In genomic region chr11:112998777-112999583, GRCm38 (mm10) we compare ENCODE assay signal across 24 mouse cellular contexts.
DNase-seq lines count a peak whose midpoint lies in the region; ATAC-seq and TF ChIP-seq lines count a peak whose summit lies in the region.
"Had no signal": no experiment of that assay in that cellular context is flagged by ENCODE, and none has a peak within 500 bp of the region (broad histone marks: within the 10 kb centered on the region; RNA-seq: fewer than 3 reads in every experiment).

No protein-coding gene starts in this region.

- peak overlapping the region; percentile 47 for H3K27ac ChIP-seq in hindbrain, embryonic 10.5 days
- H3K27ac ChIP-seq in hindbrain, embryonic 11.5 days (ENCODE audit: low read depth, low read length): no peak overlapping the region
- H3K27ac ChIP-seq in kidney, postnatal 0 days: no peak overlapping the region
- no peak overlapping the region for H3K27ac ChIP-seq in ES-E14 (ENCODE audit: insufficient read depth, low read depth, low read length, poor library complexity, severe bottlenecking)
- H3K27ac ChIP-seq in embryonic facial prominence, embryonic 10.5 days (replicated peaks): peak overlapping the region; percentile 54; the same call in 1 of the 2 replicates
- H3K27ac ChIP-seq: heart, embryonic 15.5 days; left cerebral cortex, adult 2 months; limb, embryonic 10.5 days; liver, embryonic 15.5 days; midbrain, embryonic 10.5 days; neural tube, embryonic 15.5 days had no signal

- DNase-seq in hindbrain, embryonic 10.5 days (ENCODE audit: low spot score): no peak
- DNase-seq in hindbrain, embryonic 11.5 days (ENCODE audit: low spot score): no peak
- no peak for DNase-seq in kidney, postnatal 0 days (ENCODE audit: low spot score)
- DNase-seq in kidney, postnatal 14 days: no peak
- DNase-seq in ES-E14 (ENCODE audit: low read depth, low spot score): peak; percentile 11
- DNase-seq in embryonic facial prominence, embryonic 10.5 days (ENCODE audit: low spot score): no peak
- DNase-seq: adrenal gland, adult 2 months; cerebellum, adult 11 months; cerebellum, adult 9-11 months; gastrocnemius, postnatal 36 days; heart, postnatal 4 days; liver; thymus, adult 18-20 months; thymus, postnatal 36 days had no signal

- H3K4me1 ChIP-seq in hindbrain, embryonic 10.5 days (replicated peaks): peaks cover 15% of the 10 kb centered on the region
- H3K4me1 ChIP-seq in hindbrain, embryonic 11.5 days (replicated peaks; ENCODE audit: control insufficient read depth, insufficient read depth, low read length): no peaks in the 10 kb centered on the region
- no peaks in the 10 kb centered on the region for H3K4me1 ChIP-seq in kidney, postnatal 0 days (replicated peaks; ENCODE audit: insufficient read depth, low read length)
- no peaks in the 10 kb centered on the region; a peak in 1 of 4 replicates for H3K4me1 ChIP-seq in ES-E14 (ENCODE audit: control insufficient read depth in 2 of 2, insufficient read depth in 2 of 2, low read length in 2 of 2, poor library complexity in 1 of 2)
- peaks cover 30% of the 10 kb centered on the region for H3K4me1 ChIP-seq in embryonic facial prominence, embryonic 10.5 days
- H3K4me1 ChIP-seq: heart, embryonic 15.5 days; liver, embryonic 15.5 days; neural tube, embryonic 15.5 days had no signal

- H3K4me2 ChIP-seq in hindbrain, embryonic 11.5 days (replicated peaks; ENCODE audit: low read depth, low read length): no peak overlapping the region
- H3K4me2 ChIP-seq in kidney, postnatal 0 days (ENCODE audit: low read length): no peak overlapping the region
- H3K4me2 ChIP-seq: heart, embryonic 15.5 days; liver, embryonic 15.5 days; neural tube, embryonic 15.5 days had no signal

- TF ChIP-seq CTCF in kidney, postnatal 0 days (IDR thresholded peaks at IDR 0.05; ENCODE audit: low read depth): peak; percentile 24; the same call in 1 of the 2 replicates

- no peaks in the 10 kb centered on the region for H3K9me3 ChIP-seq in hindbrain, embryonic 10.5 days
- no peaks in the 10 kb centered on the region for H3K9me3 ChIP-seq in hindbrain, embryonic 11.5 days (ENCODE audit: control insufficient read depth, low read length)
- no peaks in the 10 kb centered on the region for H3K9me3 ChIP-seq in kidney, postnatal 0 days (replicated peaks; ENCODE audit: low read length)
- H3K9me3 ChIP-seq in ES-E14 (ENCODE audit: control insufficient read depth, insufficient read depth, low read depth, low read length): no peaks in the 10 kb centered on the region
- no peaks in the 10 kb centered on the region for H3K9me3 ChIP-seq in embryonic facial prominence, embryonic 10.5 days
- H3K9me3 ChIP-seq: heart, embryonic 15.5 days; limb, embryonic 10.5 days; liver, embryonic 15.5 days; midbrain, embryonic 10.5 days; neural tube, embryonic 15.5 days had no signal

- H3K9ac ChIP-seq in hindbrain, embryonic 11.5 days (ENCODE audit: low read depth, low read length): no peak overlapping the region
- H3K9ac ChIP-seq in kidney, postnatal 0 days (ENCODE audit: low read depth, low read length): no peak overlapping the region
- H3K9ac ChIP-seq in ES-E14 (ENCODE audit: insufficient read depth, low read depth, low read length, poor library complexity, severe bottlenecking): no peak overlapping the region
- H3K9ac ChIP-seq: heart, embryonic 15.5 days; liver, embryonic 15.5 days; neural tube, embryonic 15.5 days had no signal

- H3K4me3 ChIP-seq in hindbrain, embryonic 10.5 days: no peak overlapping the region
- H3K4me3 ChIP-seq in hindbrain, embryonic 11.5 days (ENCODE audit: low read depth, low read length): no peak overlapping the region
- H3K4me3 ChIP-seq in kidney, postnatal 0 days (replicated peaks; ENCODE audit: low read depth, low read length): no peak overlapping the region
- no peak overlapping the region for H3K4me3 ChIP-seq in ES-E14 (ENCODE audit: insufficient read depth in 1 of 2, low read depth in 1 of 2, low read length in 2 of 2, poor library complexity in 1 of 2, severe bottlenecking in 1 of 2)
- H3K4me3 ChIP-seq in embryonic facial prominence, embryonic 10.5 days: no peak overlapping the region
- H3K4me3 ChIP-seq: heart, embryonic 15.5 days; left cerebral cortex, adult 2 months; limb, embryonic 10.5 days; liver, embryonic 15.5 days; midbrain, embryonic 10.5 days; neural tube, embryonic 15.5 days had no signal

- H3K27me3 ChIP-seq in hindbrain, embryonic 10.5 days (ENCODE audit: insufficient read depth, poor library complexity, severe bottlenecking): peaks cover 13% of the 10 kb centered on the region
- no peaks in the 10 kb centered on the region for H3K27me3 ChIP-seq in hindbrain, embryonic 11.5 days (ENCODE audit: control insufficient read depth, insufficient read depth, low read length)
- no peaks in the 10 kb centered on the region for H3K27me3 ChIP-seq in kidney, postnatal 0 days (ENCODE audit: insufficient read depth, low read length)
- H3K27me3 ChIP-seq in embryonic facial prominence, embryonic 10.5 days (replicated peaks; ENCODE audit: low read depth, poor library complexity, severe bottlenecking): peaks cover 18% of the 10 kb centered on the region; the same call in 1 of the 2 replicates
- H3K27me3 ChIP-seq: liver, embryonic 15.5 days; neural tube, embryonic 15.5 days had no signal

- 48% methylated on average over 5 of the region's 5 CpGs for WGBS in hindbrain, embryonic 10.5 days
- WGBS in hindbrain, embryonic 11.5 days: 49% methylated on average over 5 of the region's 5 CpGs
- WGBS in kidney, postnatal 0 days: 38% methylated on average over 5 of the region's 5 CpGs
- 44% methylated on average over 5 of the region's 5 CpGs for WGBS in embryonic facial prominence, embryonic 10.5 days

- H3K36me3 ChIP-seq in hindbrain, embryonic 10.5 days: no peaks in the 10 kb centered on the region
- no peaks in the 10 kb centered on the region for H3K36me3 ChIP-seq in hindbrain, embryonic 11.5 days (ENCODE audit: control insufficient read depth, insufficient read depth, low read length)
- H3K36me3 ChIP-seq in kidney, postnatal 0 days (ENCODE audit: insufficient read depth, low read length): no peaks in the 10 kb centered on the region
- H3K36me3 ChIP-seq in ES-E14 (ENCODE audit: control insufficient read depth, insufficient read depth, low read length, poor library complexity, severe bottlenecking): no peaks in the 10 kb centered on the region
- H3K36me3 ChIP-seq in embryonic facial prominence, embryonic 10.5 days (replicated peaks): no peaks in the 10 kb centered on the region
- H3K36me3 ChIP-seq: heart, embryonic 15.5 days; limb, embryonic 10.5 days; liver, embryonic 15.5 days; midbrain, embryonic 10.5 days; neural tube, embryonic 15.5 days had no signal

- in situ Hi-C loops in ES-E14 (cut with MboI; ENCODE audit: low sequenced_read_pairs in 2 of 2, unreplicated experiment in 2 of 2): no loop called here

- no peak for ATAC-seq in hindbrain, embryonic 11.5 days (ENCODE audit: low FRiP score)
- no peak for ATAC-seq in kidney, postnatal 0 days (replicated peaks; ENCODE audit: low FRiP score, low read depth)
- ATAC-seq in monocyte, adult 5-6 weeks (replicated peaks; ENCODE audit: insufficient number of reproducible peaks, low FRiP score, low TSS enrichment, poor library complexity, severe bottlenecking): no peak
- ATAC-seq: hindbrain, embryonic 16.5 days; intestine, embryonic 16.5 days; midbrain, embryonic 16.5 days had no signal

TF ChIP-seq in ES-E14, 5 proteins besides CTCF, POLR2A, EP300 and RAD21:
- TF ChIP-seq ZC3H11A (IDR thresholded peaks at IDR 0.05; ENCODE audit: borderline replicate concordance, low read depth, low read length): no peak
- TF ChIP-seq MAFK (IDR thresholded peaks at IDR 0.05; ENCODE audit: insufficient read depth, low read depth, low read length): no peak
- no peak for TF ChIP-seq HCFC1 (IDR thresholded peaks at IDR 0.05; ENCODE audit: borderline replicate concordance, insufficient read depth, low read length)
- TF ChIP-seq CHD2 (IDR thresholded peaks at IDR 0.05; ENCODE audit: low read depth, low read length): no peak
- no peak for TF ChIP-seq ZNF384 (IDR thresholded peaks at IDR 0.05; ENCODE audit: low read depth, low read length)
TF ChIP-seq in ES-E14: peak in this region for 0.

Comparison
In these comparisons a context has a peak if more than half of its experiments do, and no peak if none do; other contexts are left out.
1. H3K27ac ChIP-seq: peak in hindbrain, embryonic 10.5 days (single experiment) and embryonic facial prominence, embryonic 10.5 days (single experiment); none in hindbrain, embryonic 11.5 days (single experiment), kidney, postnatal 0 days (single experiment) and ES-E14 (single experiment).